Mouse (Mus musculus): Measurements from ENCODE around the gene Pacs1. TPM values are rescaled to one million over a fixed set of nuclear protein-coding genes. Genes with fewer than 3 reads are reported as not detected.

Gene Pacs1
- polyA plus RNA-seq, 1 experiment from 2014 or later: 14.8 TPM

DNA sequence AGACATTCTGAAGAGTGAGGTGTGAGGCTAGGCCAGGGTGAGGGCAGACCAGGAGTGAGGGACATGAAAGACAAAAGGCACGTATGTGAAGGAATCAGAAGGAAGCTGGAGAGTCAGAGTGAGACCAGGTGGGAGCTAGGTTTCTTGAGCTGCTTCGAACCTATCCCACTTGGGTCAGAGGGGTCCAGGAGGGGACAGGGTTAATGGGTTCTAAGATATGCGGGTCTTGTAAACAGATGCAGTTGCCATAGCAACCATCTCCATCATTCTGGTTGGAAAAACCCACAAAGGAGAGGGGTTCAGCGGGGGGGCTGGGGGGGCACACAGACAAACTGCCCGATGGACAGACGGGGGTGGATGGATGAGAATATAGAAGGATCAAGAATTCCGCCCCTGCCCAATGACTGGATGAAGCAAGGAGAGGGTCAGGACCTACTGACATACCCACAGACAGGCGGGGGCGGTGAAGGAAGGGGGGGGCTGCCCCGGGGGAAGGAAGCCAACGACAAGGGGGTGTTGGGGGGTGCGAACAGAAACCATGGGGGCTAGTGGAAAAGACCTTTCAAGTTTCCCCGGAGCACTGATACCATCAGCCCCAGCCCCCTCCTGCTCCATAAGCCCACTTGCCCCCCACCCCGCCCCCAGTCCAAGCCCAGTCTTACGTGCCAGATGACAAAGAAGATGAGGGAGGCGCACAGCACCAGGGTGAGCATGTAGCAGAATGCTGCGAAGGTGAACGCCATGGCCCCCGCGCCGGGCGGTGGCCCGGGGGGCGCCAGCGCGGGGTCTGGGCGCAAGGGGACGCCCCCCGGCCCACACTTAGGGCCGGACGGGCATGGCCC, 175.2 kb downstream of the Pacs1 start:
- 5% methylated on average over 26 of the region's 31 CpGs for WGBS
- H3K9ac ChIP-seq (ENCODE audit: low read depth, low read length): peak overlapping the region; percentile 64
- no peaks in the 10 kb centered on the region for H3K9me3 ChIP-seq (replicated peaks; ENCODE audit: low read length)
- H3K4me2 ChIP-seq (ENCODE audit: low read length): peak overlapping the region; percentile 95
- H3K27me3 ChIP-seq (ENCODE audit: insufficient read depth, low read length): no peaks in the 10 kb centered on the region
- peak overlapping the region; percentile 45 for H3K4me3 ChIP-seq (replicated peaks; ENCODE audit: low read depth, low read length)
- DNase-seq (ENCODE audit: low spot score) (no peak), ATAC-seq (replicated peaks; ENCODE audit: low FRiP score, low read depth) (no peak)
- TF ChIP-seq CTCF (IDR thresholded peaks at IDR 0.05; ENCODE audit: low read depth): no peak
- no peak overlapping the region for H3K27ac ChIP-seq
- peaks cover 31% of the 10 kb centered on the region for H3K36me3 ChIP-seq (ENCODE audit: insufficient read depth, low read length)
- H3K4me1 ChIP-seq (replicated peaks; ENCODE audit: insufficient read depth, low read length): peaks cover 10% of the 10 kb centered on the region

DNA sequence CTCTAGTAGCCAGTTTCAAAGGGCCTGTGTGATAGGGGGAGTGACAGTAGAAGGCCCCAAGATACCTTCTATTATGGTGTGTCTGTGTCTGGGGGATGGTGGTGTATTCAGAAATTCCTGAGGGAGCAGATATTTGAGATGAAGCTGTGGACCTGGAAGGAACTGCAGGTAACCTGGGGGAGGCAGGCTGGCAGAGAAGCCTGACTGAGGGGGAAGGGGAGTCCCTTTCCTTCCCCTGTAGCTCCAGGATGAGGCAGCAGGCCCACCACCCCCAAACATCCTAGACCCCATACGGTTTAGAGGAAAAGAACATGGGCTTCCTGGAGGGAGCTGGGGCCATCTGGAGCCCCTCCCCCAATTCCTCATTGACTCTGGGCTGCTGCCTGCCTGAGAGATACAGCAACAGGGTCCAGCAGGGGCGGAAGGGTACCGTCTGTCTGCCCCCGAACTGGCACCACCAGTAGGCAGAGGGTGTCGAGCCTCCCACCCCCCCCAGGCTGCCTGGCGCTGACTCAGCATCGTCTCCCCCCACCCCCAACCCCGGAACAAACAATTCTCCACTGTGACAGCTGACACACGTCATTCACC, 176.9 kb downstream of the Pacs1 start:
- WGBS: 18% methylated on average over 9 of the region's 9 CpGs
- H3K9ac ChIP-seq (ENCODE audit: low read depth, low read length): no peak overlapping the region
- H3K4me2 ChIP-seq (ENCODE audit: low read length): no peak overlapping the region
- ATAC-seq (replicated peaks; ENCODE audit: low FRiP score, low read depth): no peak
- no peaks in the 10 kb centered on the region for H3K27me3 ChIP-seq (ENCODE audit: insufficient read depth, low read length)
- no peak for DNase-seq (ENCODE audit: low spot score)
- H3K4me1 ChIP-seq (replicated peaks; ENCODE audit: insufficient read depth, low read length): peaks cover 10% of the 10 kb centered on the region
- H3K9me3 ChIP-seq (replicated peaks; ENCODE audit: low read length): no peaks in the 10 kb centered on the region
- H3K4me3 ChIP-seq (replicated peaks; ENCODE audit: low read depth, low read length): no peak overlapping the region
- peaks cover 26% of the 10 kb centered on the region for H3K36me3 ChIP-seq (ENCODE audit: insufficient read depth, low read length)
- TF ChIP-seq CTCF (IDR thresholded peaks at IDR 0.05; ENCODE audit: low read depth): no peak
- no peak overlapping the region for H3K27ac ChIP-seq

DNA sequence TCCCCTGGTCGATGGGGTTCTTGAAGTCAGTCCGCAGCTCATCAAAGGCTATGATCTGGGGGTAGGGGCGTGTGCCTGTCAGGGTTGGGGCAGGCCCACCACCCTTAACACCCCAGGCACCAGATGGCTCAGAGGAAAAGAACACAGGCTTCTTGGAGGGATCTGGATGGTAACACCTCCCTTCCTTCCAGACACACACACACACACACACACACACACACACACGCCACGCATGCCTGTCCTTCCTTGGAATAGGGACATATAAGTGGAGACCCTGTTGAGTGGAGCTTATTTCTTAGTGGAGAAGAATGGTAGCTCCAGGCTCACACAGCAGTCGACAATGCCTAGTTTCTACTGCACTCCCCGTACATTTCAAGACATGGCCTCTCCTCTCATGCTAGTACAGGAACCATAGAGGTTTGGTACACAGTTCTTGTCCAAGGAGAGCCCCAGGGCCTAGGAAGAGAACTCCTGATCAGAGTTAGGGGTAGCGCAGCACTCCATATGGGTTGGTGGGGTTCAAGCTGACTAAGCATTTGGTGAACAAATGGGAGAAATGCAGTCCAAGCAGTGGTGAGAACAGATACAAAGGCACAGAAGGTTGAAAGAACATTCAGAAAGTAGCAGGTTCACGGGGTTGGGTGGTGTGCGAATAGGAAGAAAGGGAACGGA, 178.0 kb downstream of the Pacs1 start:
- Histone ChIP-seq H3K27ac (no peak overlapping the region), H3K4me1 (replicated peaks; ENCODE audit: insufficient read depth, low read length) (peaks cover 10% of the 10 kb centered on the region), H3K4me3 (replicated peaks; ENCODE audit: low read depth, low read length) (no peak overlapping the region), H3K4me2 (ENCODE audit: low read length) (no peak overlapping the region), H3K27me3 (ENCODE audit: insufficient read depth, low read length) (no peaks in the 10 kb centered on the region), H3K9ac (ENCODE audit: low read depth, low read length) (no peak overlapping the region), H3K9me3 (replicated peaks; ENCODE audit: low read length) (no peaks in the 10 kb centered on the region), H3K36me3 (ENCODE audit: insufficient read depth, low read length) (peaks cover 15% of the 10 kb centered on the region)
- no peak for TF ChIP-seq CTCF (IDR thresholded peaks at IDR 0.05; ENCODE audit: low read depth)
- no peak for DNase-seq (ENCODE audit: low spot score)
- peak; percentile 9; the same call in 1 of the 2 replicates for ATAC-seq (replicated peaks; ENCODE audit: low FRiP score, low read depth)
- WGBS: 41% methylated on average over 11 of the region's 11 CpGs

DNA sequence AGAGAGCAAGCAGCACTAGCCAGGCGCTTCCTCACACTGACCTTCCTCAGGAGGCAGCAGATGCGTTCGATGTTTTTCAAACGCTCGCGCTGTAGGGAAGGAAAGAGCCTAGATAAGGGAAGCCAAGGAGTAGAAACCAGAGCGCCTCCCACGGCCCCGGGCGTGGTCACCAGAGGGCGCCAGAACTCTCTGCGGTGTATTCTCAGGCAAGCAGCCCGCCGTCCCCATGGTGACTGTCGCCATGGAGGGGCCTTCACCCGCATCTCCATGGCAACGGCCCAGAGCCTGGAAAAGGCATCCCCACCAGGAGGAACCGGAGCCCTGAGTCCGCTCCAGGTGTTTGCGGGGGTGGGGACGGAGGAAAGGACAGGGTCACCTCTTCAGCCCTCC, 178.7 kb downstream of the Pacs1 start:
- no peaks in the 10 kb centered on the region for H3K27me3 ChIP-seq (ENCODE audit: insufficient read depth, low read length)
- H3K9ac ChIP-seq (ENCODE audit: low read depth, low read length): no peak overlapping the region
- H3K36me3 ChIP-seq (ENCODE audit: insufficient read depth, low read length): 0 out of 2 replicates have a peak, but pooled peaks cover 10% of the 10 kb centered on the region
- peak; percentile 71 for ATAC-seq (replicated peaks; ENCODE audit: low FRiP score, low read depth)
- H3K4me1 ChIP-seq (replicated peaks; ENCODE audit: insufficient read depth, low read length): peaks cover 10% of the 10 kb centered on the region
- no peaks in the 10 kb centered on the region for H3K9me3 ChIP-seq (replicated peaks; ENCODE audit: low read length)
- H3K27ac ChIP-seq: no peak overlapping the region
- no peak overlapping the region for H3K4me3 ChIP-seq (replicated peaks; ENCODE audit: low read depth, low read length)
- WGBS: 1% methylated on average over 21 of the region's 21 CpGs
- H3K4me2 ChIP-seq (ENCODE audit: low read length): no peak overlapping the region
- peak; percentile 92 for TF ChIP-seq CTCF (IDR thresholded peaks at IDR 0.05; ENCODE audit: low read depth)
- DNase-seq (ENCODE audit: low spot score): peak; percentile 94

DNA sequence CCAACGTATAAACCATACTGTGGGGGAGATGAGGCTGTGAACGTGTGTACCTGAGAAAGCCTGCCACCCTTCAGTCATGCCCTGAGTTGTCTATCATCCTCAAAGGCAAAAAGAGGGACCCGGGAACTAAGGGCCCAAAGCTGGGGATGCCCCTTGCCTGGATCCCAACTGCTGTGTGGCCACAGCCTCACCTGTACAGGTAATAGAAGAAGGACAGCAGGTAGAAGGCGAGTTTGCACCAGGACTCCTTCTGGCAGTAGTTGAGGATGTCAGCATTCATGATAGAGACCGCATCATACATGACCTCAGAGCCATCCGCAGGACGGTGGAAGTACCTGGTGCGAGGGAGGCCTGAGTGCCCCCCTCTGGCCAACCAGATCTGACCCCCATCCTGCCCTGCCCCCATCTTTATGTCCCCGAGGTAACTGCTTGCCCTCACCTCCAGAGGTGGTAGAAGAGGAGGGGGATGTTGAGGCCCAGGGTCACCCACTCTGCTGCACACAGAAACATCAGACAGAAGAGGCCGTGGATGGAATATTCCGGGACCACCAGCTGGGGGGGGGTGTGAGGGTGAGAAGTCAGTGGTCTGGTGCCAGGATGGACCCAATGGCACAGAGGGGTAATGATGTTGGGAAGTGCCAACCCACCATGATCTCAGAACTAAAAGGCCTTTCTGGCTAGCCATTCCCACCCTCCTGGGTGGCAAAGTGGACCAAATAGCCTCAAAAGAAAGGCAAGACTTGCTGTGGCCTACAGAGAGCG, 179.3 kb downstream of the Pacs1 start:
- Histone ChIP-seq H3K36me3 (ENCODE audit: insufficient read depth, low read length) (0 out of 2 replicates have a peak, but pooled peaks cover 10% of the 10 kb centered on the region), H3K4me3 (replicated peaks; ENCODE audit: low read depth, low read length) (no peak overlapping the region), H3K9ac (ENCODE audit: low read depth, low read length) (no peak overlapping the region), H3K4me1 (replicated peaks; ENCODE audit: insufficient read depth, low read length) (peaks cover 8% of the 10 kb centered on the region), H3K4me2 (ENCODE audit: low read length) (no peak overlapping the region), H3K27ac (no peak overlapping the region), H3K27me3 (ENCODE audit: insufficient read depth, low read length) (no peaks in the 10 kb centered on the region), H3K9me3 (replicated peaks; ENCODE audit: low read length) (no peaks in the 10 kb centered on the region)
- ATAC-seq (replicated peaks; ENCODE audit: low FRiP score, low read depth) (0 out of 2 replicates have a peak, but pooled peaks have one; percentile 1), DNase-seq (ENCODE audit: low spot score) (no peak)
- TF ChIP-seq CTCF (IDR thresholded peaks at IDR 0.05; ENCODE audit: low read depth): no peak
- WGBS: 73% methylated on average over 12 of the region's 12 CpGs

DNA sequence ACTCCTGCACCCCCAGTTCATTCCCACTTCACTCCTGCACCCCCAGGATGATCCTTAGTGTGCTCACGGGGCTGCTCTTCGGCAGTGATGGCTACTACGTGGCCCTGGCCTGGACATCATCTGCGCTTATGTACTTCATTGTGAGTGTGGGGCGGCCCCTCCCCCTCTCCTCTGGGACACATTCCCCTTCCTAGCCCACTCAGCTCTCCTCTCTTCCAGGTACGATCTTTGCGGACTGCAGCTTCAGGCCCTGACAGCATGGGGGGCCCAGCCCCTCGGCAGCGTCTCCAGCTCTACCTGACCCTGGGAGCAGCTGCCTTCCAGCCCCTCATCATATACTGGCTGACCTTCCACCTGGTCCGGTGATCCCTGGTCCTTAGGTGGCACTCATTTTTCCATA, 180.8 kb downstream of the Pacs1 start:
- no peaks in the 10 kb centered on the region for H3K9me3 ChIP-seq (replicated peaks; ENCODE audit: low read length)
- H3K27ac ChIP-seq: no peak overlapping the region
- H3K4me2 ChIP-seq (ENCODE audit: low read length): no peak overlapping the region
- no peak for ATAC-seq (replicated peaks; ENCODE audit: low FRiP score, low read depth)
- no peak for DNase-seq (ENCODE audit: low spot score)
- 0 out of 2 replicates have a peak, but pooled peaks cover 10% of the 10 kb centered on the region for H3K36me3 ChIP-seq (ENCODE audit: insufficient read depth, low read length)
- no peak overlapping the region for H3K9ac ChIP-seq (ENCODE audit: low read depth, low read length)
- WGBS: 89% methylated on average over 10 of the region's 10 CpGs
- H3K4me1 ChIP-seq (replicated peaks; ENCODE audit: insufficient read depth, low read length): no peaks in the 10 kb centered on the region; the same call in 1 of the 2 replicates
- H3K27me3 ChIP-seq (ENCODE audit: insufficient read depth, low read length): no peaks in the 10 kb centered on the region
- no peak for TF ChIP-seq CTCF (IDR thresholded peaks at IDR 0.05; ENCODE audit: low read depth)
- no peak overlapping the region for H3K4me3 ChIP-seq (replicated peaks; ENCODE audit: low read depth, low read length)

Measured in kidney, postnatal 0 days (tissue).